Mouse (Mus musculus): ENCODE measurements at regions not wholly inside any gene's neighbourhood (a gene's known extent, or its start where the extent isn't known, plus 50 kb on each side); places are given as distances from the start of the nearest gene placed in this dataset.

DNA sequence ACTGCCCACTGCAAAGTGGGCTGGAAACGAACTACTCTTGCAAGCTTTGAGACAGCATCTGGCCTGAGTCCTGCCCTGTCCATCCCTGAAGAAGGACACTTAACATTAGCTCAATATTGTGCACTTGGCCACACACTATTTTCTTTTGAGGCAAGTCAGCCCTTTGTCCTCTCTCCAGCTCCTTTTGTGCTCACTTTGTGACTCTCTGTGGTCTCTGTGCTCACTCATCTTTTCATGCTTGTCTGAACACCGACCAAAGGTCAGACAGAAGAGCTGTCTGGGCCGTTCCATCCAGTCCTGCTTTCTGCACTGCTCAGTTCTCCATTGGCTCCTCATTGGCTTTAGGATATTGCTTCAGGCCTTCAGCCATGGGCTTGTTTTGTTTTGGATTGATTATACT lies 715.8 kb downstream of the Nedd1 start:
- TF ChIP-seq CTCF (IDR thresholded peaks at IDR 0.05; ENCODE audit: borderline replicate concordance, insufficient read depth, low read depth, low read length) (no peak), POLR2A (IDR thresholded peaks at IDR 0.05; ENCODE audit: borderline replicate concordance, insufficient read depth, low read length) (no peak)
